Mouse (Mus musculus) stomach, postnatal 0 days (tissue): ENCODE results near the gene Grik1. TPM values are rescaled to one million over a fixed set of nuclear protein-coding genes. Genes with fewer than 3 reads are reported as not detected.

Experiments
- ATAC-seq: fragments of 200-750 bp; cut with Nextera tagmentation; 2 replicates; pipeline ENCODE4 v1.8.0; 2017; ENCODE audit not compliant: low FRiP score, low TSS enrichment
- DNase-seq: peaks from one replicate; pipeline ENCODE4 v3.0.0-alpha.2; 2016; ENCODE audit warnings: low spot score
- H3K27ac ChIP-seq: fragments of 300-500 bp; sonication (generic); replicated peaks from 2 replicates; pipeline ENCODE4 v1.5.1; 2014; ENCODE audit warnings: mild to moderate bottlenecking, control low read depth
- H3K27me3 ChIP-seq: fragments of 300-500 bp; sonication (generic); 2 replicates; pipeline ENCODE4 v1.6.1; 2014; ENCODE audit warnings: low read length; ENCODE audit not compliant: control insufficient read depth, insufficient read depth
- H3K36me3 ChIP-seq: fragments of 300-500 bp; sonication (generic); 2 replicates; pipeline ENCODE4 v1.6.1; 2014; ENCODE audit warnings: low read length, mixed read lengths; ENCODE audit not compliant: control insufficient read depth, insufficient read depth
- H3K4me1 ChIP-seq: fragments of 300-500 bp; sonication (generic); replicated peaks from 2 replicates; pipeline ENCODE4 v1.6.1; 2014; ENCODE audit warnings: antibody characterized with exemption; ENCODE audit not compliant: control insufficient read depth, insufficient read depth
- H3K4me2 ChIP-seq: fragments of 300-500 bp; sonication (generic); replicated peaks from 2 replicates; pipeline ENCODE4 v1.6.1; 2014; ENCODE audit warnings: low read depth, mild to moderate bottlenecking, control low read depth, moderate library complexity
- H3K4me3 ChIP-seq: fragments of 300-500 bp; sonication (generic); 2 replicates; pipeline ENCODE4 v1.5.1; 2014; ENCODE audit warnings: low read depth, low read length, control low read depth
- H3K9ac ChIP-seq: fragments of 300-500 bp; sonication (generic); 2 replicates; pipeline ENCODE4 v1.6.1; 2014; ENCODE audit warnings: mild to moderate bottlenecking, low read length, control low read depth, mixed read lengths
- H3K9me3 ChIP-seq: fragments of 300-500 bp; sonication (generic); 2 replicates; pipeline ENCODE4 v1.6.1; 2016; ENCODE audit warnings: low read length; ENCODE audit not compliant: control insufficient read depth
- CTCF ChIP-seq: IDR thresholded peaks from 2 replicates; pipeline ENCODE4 v1.5.1; 2016; ENCODE audit warnings: antibody characterized with exemption, low read depth, mild to moderate bottlenecking, moderate library complexity
- EP300 ChIP-seq: optimal IDR thresholded peaks from 2 replicates; pipeline ENCODE3; 2016; ENCODE audit warnings: antibody characterized with exemption
- WGBS: fragments of 180-500 bp; shearing (Covaris S2); extraction: QIAGEN DNeasy Blood & Tissue Kit; methylation state at CpG from one replicate; pipeline ENCODE4 v1.1.7; 2014; 5-methylcytosine and 5-hydroxymethylcytosine counted together
- polyA plus RNA-seq: library from polyadenylated mRNA; unstranded; fragments of >200 nt; fragmentation: Nextera tagmentation; extraction: Ambion mirVana; gene quantifications from 2 replicates; pipeline ENCODE4 v1.2.1, GENCODE M21; 2015

The Grik1 gene
- polyA plus RNA-seq, 1 experiment from 2014 or later: 0.99 TPM

GRCm38 (mm10) chr16:88042458-88042857 is 247.6 kb downstream of the Grik1 start:
- WGBS: 38% methylated on average over 6 of the region's 6 CpGs
- no peaks in the 10 kb centered on the region for H3K36me3 ChIP-seq
- no peak overlapping the region for H3K4me3 ChIP-seq
- no peaks in the 10 kb centered on the region for H3K9me3 ChIP-seq
- no peaks in the 10 kb centered on the region for H3K4me1 ChIP-seq
- H3K4me2 ChIP-seq: no peak overlapping the region
- H3K9ac ChIP-seq: no peak overlapping the region
- H3K27ac ChIP-seq: no peak overlapping the region
- DNase-seq (no peak), ATAC-seq (no peak)
- no peak for TF ChIP-seq CTCF
- TF ChIP-seq EP300: no peak
- H3K27me3 ChIP-seq: no peaks in the 10 kb centered on the region

- Histone ChIP-seq H3K36me3 (no peaks in the 10 kb centered on the region), H3K4me2 (no peak overlapping the region), H3K4me1 (no peaks in the 10 kb centered on the region), H3K27ac (no peak overlapping the region), H3K4me3 (no peak overlapping the region), H3K27me3 (no peaks in the 10 kb centered on the region), H3K9ac (no peak overlapping the region), H3K9me3 (no peaks in the 10 kb centered on the region)
- TF ChIP-seq CTCF (no peak), EP300 (no peak)
- no peak for DNase-seq
- no peak for ATAC-seq
- WGBS: 80% methylated on average over 11 of the region's 11 CpGs
Measured at GRCm38 (mm10) chr16:88038503-88039091, 251.5 kb downstream of the Grik1 start.

DNA sequence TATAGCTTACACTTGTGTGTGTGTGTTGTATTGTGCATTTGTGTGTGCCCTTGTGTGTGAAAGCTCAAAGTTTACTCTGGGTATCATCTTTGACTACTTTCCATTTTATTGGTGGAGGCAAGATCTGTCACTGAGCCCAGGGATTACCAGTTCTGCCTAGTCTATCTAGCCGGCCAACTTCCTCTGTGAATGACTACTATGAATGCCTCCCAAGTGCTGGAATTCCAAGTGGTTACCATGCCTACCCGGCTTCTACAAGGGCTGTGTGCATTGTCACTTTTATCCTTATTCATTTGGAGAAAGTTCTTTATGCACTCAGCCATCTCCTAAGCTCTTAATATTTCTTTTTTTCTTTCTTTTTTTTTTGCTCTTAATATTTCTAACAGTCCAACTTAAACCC is 301.3 kb downstream of the Grik1 start:
- Histone ChIP-seq H3K27ac (no peak overlapping the region), H3K4me1 (no peaks in the 10 kb centered on the region)
- ATAC-seq: no peak

DNA sequence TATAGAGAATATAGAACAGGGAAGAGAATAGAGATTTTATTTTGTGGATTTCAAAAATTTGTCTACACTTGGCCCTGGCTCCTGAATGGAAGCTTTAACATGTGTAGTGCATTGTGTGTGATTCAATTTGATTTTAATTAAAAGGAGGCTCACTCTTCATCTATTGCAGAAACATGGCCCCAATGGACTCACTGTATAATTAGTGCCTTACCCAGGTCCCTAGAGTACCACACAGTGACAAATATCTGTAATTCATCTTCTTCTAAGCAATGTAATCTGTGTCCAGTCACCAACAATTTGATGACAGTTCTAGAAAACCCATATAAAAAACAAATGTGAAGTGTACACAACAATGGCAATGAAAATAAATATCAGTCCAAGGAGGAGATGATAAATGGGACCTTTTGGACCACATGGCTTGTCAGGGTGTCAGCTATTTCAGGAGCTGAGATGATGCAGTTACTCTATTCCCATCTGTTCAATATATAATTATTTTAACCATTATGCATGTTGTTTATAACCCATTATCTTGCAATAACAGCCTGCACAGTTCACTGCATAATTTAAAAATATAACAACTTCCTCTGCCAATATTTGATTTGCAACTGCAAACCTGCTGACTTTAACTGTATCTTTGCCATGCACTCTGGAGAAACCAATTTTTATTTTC is 305.7 kb downstream of the Grik1 start:
- no peaks in the 10 kb centered on the region for H3K9me3 ChIP-seq
- no peak overlapping the region for H3K9ac ChIP-seq
- H3K27me3 ChIP-seq: no peaks in the 10 kb centered on the region
- H3K4me2 ChIP-seq: no peak overlapping the region
- DNase-seq (no peak), ATAC-seq (no peak)
- no peaks in the 10 kb centered on the region for H3K4me1 ChIP-seq
- TF ChIP-seq EP300 (no peak), CTCF (no peak)
- H3K36me3 ChIP-seq: no peaks in the 10 kb centered on the region
- no peak overlapping the region for H3K4me3 ChIP-seq
- no peak overlapping the region for H3K27ac ChIP-seq

More for the DNA sequence above, 301.3 kb downstream of the Grik1 start:
- Histone ChIP-seq H3K27me3 (no peaks in the 10 kb centered on the region), H3K9ac (no peak overlapping the region), H3K36me3 (no peaks in the 10 kb centered on the region), H3K4me2 (no peak overlapping the region), H3K4me3 (no peak overlapping the region), H3K9me3 (no peaks in the 10 kb centered on the region)
- no peak for TF ChIP-seq CTCF
- no peak for TF ChIP-seq EP300
- no peak for DNase-seq
- 70% methylated on average over 2 of the region's 2 CpGs for WGBS

DNA sequence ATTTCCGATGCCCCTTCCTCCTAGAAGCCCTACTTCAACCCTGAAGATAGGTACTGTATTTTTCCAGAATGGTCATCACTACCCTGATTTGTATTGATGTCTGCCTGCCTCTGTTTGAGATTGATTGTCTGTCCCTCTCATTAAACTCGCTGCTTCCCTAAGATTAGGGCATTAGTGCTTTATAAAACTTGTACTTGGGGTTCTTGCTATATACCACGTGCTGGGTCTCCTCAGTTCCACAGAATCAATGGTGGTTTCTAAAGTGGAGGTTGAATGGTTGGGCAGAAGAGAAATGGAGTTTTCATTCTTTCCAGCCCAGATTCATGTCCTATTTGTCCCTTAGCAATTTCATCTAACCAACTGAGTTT is 316.0 kb downstream of the Grik1 start:
- Histone ChIP-seq H3K9me3 (no peaks in the 10 kb centered on the region), H3K27me3 (no peaks in the 10 kb centered on the region), H3K4me1 (no peaks in the 10 kb centered on the region), H3K4me2 (no peak overlapping the region), H3K4me3 (no peak overlapping the region), H3K27ac (no peak overlapping the region), H3K36me3 (no peaks in the 10 kb centered on the region), H3K9ac (no peak overlapping the region)
- TF ChIP-seq CTCF (no peak), EP300 (no peak)
- WGBS: 73% methylated on average over 3 of the region's 3 CpGs
- ATAC-seq (no peak), DNase-seq (no peak)

GRCm38 (mm10) chr16:87973394-87974075 is 316.5 kb downstream of the Grik1 start:
- no peaks in the 10 kb centered on the region for H3K4me1 ChIP-seq
- no peak for ATAC-seq
- H3K27ac ChIP-seq: no peak overlapping the region
- DNase-seq: no peak
- H3K36me3 ChIP-seq: no peaks in the 10 kb centered on the region
- H3K27me3 ChIP-seq: no peaks in the 10 kb centered on the region
- no peaks in the 10 kb centered on the region for H3K9me3 ChIP-seq
- H3K9ac ChIP-seq: no peak overlapping the region
- no peak for TF ChIP-seq EP300
- TF ChIP-seq CTCF: no peak
- H3K4me2 ChIP-seq: no peak overlapping the region
- no peak overlapping the region for H3K4me3 ChIP-seq
- WGBS: 75% methylated on average over 2 of the region's 2 CpGs
